Mouse (Mus musculus): ENCODE measurements around the gene 4931428F04Rik. TPM values are rescaled to one million over a fixed set of nuclear protein-coding genes. Genes with fewer than 3 reads are reported as not detected.
A peak's percentile ranks its signal among the peaks of the same experiment; 100 is the strongest.

Gene 4931428F04Rik
- polyA plus RNA-seq, 1 experiment from 2014 or later: 47.6 TPM

GRCm38 (mm10) chr8:105276292-105277120 lies 13.2 kb downstream of the 4931428F04Rik start:
- Histone ChIP-seq H3K27me3 (peaks cover 97% of the 10 kb centered on the region), H3K9ac (peak overlapping the region; percentile 62), H3K27ac (no peak overlapping the region), H3K4me2 (peak overlapping the region; percentile 68), H3K9me3 (no peaks in the 10 kb centered on the region), H3K4me1 (peaks cover 29% of the 10 kb centered on the region), H3K36me3 (replicated peaks) (peaks cover 10% of the 10 kb centered on the region; the same call in 1 of the 2 replicates), H3K4me3 (replicated peaks) (peak overlapping the region; percentile 42)
- ATAC-seq (ENCODE audit: low FRiP score): peak; percentile 71
- WGBS: 2% methylated on average over 30 of the region's 30 CpGs

- 5% methylated on average over 10 of the region's 10 CpGs for WGBS
- H3K27me3 ChIP-seq: peaks cover 99% of the 10 kb centered on the region
- peak within 1 kb of the TSS; percentile 62 for H3K9ac ChIP-seq
- no peak within 1 kb of the TSS for H3K27ac ChIP-seq
- peak; percentile 3; the same call in 1 of the 2 replicates for ATAC-seq (ENCODE audit: low FRiP score)
- peak within 1 kb of the TSS; percentile 42 for H3K4me3 ChIP-seq (replicated peaks)
- peaks cover 7% of the 10 kb centered on the region; the same call in 1 of the 2 replicates for H3K36me3 ChIP-seq (replicated peaks)
- H3K9me3 ChIP-seq: no peaks in the 10 kb centered on the region
- H3K4me1 ChIP-seq: peaks cover 30% of the 10 kb centered on the region
- peak within 1 kb of the TSS; percentile 68 for H3K4me2 ChIP-seq
Observed at GRCm38 (mm10) chr8:105275840-105276239, 13.8 kb downstream of the 4931428F04Rik start, which contains the start of gene Nol3. Gene Nol3, plus strand, starts transcription at chr8:105276140.

GRCm38 (mm10) chr8:105275387-105275786 lies 14.3 kb downstream of the 4931428F04Rik start:
- H3K4me2 ChIP-seq: peak overlapping the region; percentile 68
- 7% methylated on average over 11 of the region's 11 CpGs for WGBS
- no peak overlapping the region for H3K27ac ChIP-seq
- H3K9me3 ChIP-seq: no peaks in the 10 kb centered on the region
- peaks cover 99% of the 10 kb centered on the region for H3K27me3 ChIP-seq
- ATAC-seq (ENCODE audit: low FRiP score): no peak; the same call in 1 of the 2 replicates
- no peak overlapping the region for H3K9ac ChIP-seq
- peaks cover 4% of the 10 kb centered on the region; the same call in 1 of the 2 replicates for H3K36me3 ChIP-seq (replicated peaks)
- H3K4me3 ChIP-seq (replicated peaks): 0 out of 2 replicates have a peak overlapping the region, but pooled peaks have one; percentile 42
- peaks cover 34% of the 10 kb centered on the region for H3K4me1 ChIP-seq

- peaks cover 38% of the 10 kb centered on the region for H3K4me1 ChIP-seq
- WGBS: 2% methylated on average over 11 of the region's 11 CpGs
Observed at GRCm38 (mm10) chr8:105270916-105271186, 18.8 kb downstream of the 4931428F04Rik start.

GRCm38 (mm10) chr8:105270101-105270915 lies 19.4 kb downstream of the 4931428F04Rik start:
- Histone ChIP-seq H3K4me2 (peak overlapping the region; percentile 76), H3K36me3 (replicated peaks) (no peaks in the 10 kb centered on the region), H3K4me1 (peaks cover 32% of the 10 kb centered on the region), H3K27ac (no peak overlapping the region), H3K27me3 (peaks cover 99% of the 10 kb centered on the region), H3K9ac (peak overlapping the region; percentile 4; the same call in 1 of the 2 replicates), H3K4me3 (replicated peaks) (peak overlapping the region; percentile 47), H3K9me3 (0 out of 2 replicates have a peak, but pooled peaks cover 5% of the 10 kb centered on the region)
- no peak for ATAC-seq (ENCODE audit: low FRiP score)
- WGBS: 1% methylated on average over 39 of the region's 39 CpGs

More at GRCm38 (mm10) chr8:105270916-105271186, 18.8 kb downstream of the 4931428F04Rik start:
- Histone ChIP-seq H3K9ac (no peak overlapping the region), H3K27me3 (peaks cover 99% of the 10 kb centered on the region), H3K9me3 (0 out of 2 replicates have a peak, but pooled peaks cover 5% of the 10 kb centered on the region), H3K4me3 (replicated peaks) (no peak overlapping the region; the same call in 1 of the 2 replicates), H3K4me2 (no peak overlapping the region), H3K36me3 (replicated peaks) (no peaks in the 10 kb centered on the region), H3K27ac (no peak overlapping the region)
- ATAC-seq (ENCODE audit: low FRiP score): no peak

GRCm38 (mm10) chr8:105269461-105269947 lies 20.2 kb downstream of the 4931428F04Rik start, which contains the start of gene Hsf4:
Gene Hsf4, plus strand, starts transcription at chr8:105269801.
- no peaks in the 10 kb centered on the region for H3K36me3 ChIP-seq (replicated peaks)
- 0 out of 2 replicates have a peak, but pooled peaks cover 5% of the 10 kb centered on the region for H3K9me3 ChIP-seq
- H3K4me1 ChIP-seq: peaks cover 34% of the 10 kb centered on the region
- no peak for ATAC-seq (ENCODE audit: low FRiP score)
- WGBS: under 1% methylated on average over 42 of the region's 42 CpGs
- H3K9ac ChIP-seq: peak within 1 kb of the TSS; percentile 44
- peak within 1 kb of the TSS; percentile 47 for H3K4me3 ChIP-seq (replicated peaks)
- peak within 1 kb of the TSS; percentile 76 for H3K4me2 ChIP-seq
- H3K27me3 ChIP-seq: peaks cover 99% of the 10 kb centered on the region
- H3K27ac ChIP-seq: no peak within 1 kb of the TSS

GRCm38 (mm10) chr8:105269075-105269458 lies 20.6 kb downstream of the 4931428F04Rik start:
- Histone ChIP-seq H3K4me2 (peak overlapping the region; percentile 76), H3K9me3 (0 out of 2 replicates have a peak, but pooled peaks cover 5% of the 10 kb centered on the region), H3K27ac (no peak overlapping the region), H3K36me3 (replicated peaks) (no peaks in the 10 kb centered on the region), H3K4me1 (peaks cover 37% of the 10 kb centered on the region), H3K27me3 (peaks cover 99% of the 10 kb centered on the region), H3K9ac (peak overlapping the region; percentile 44; the same call in 1 of the 2 replicates), H3K4me3 (replicated peaks) (peak overlapping the region; percentile 47)
- ATAC-seq (ENCODE audit: low FRiP score): peak; percentile 6; the same call in 1 of the 2 replicates
- WGBS: 3% methylated on average over 10 of the region's 10 CpGs

GRCm38 (mm10) chr8:105268342-105269074 lies 21.2 kb downstream of the 4931428F04Rik start:
- peak overlapping the region; percentile 76 for H3K4me2 ChIP-seq
- peaks cover 41% of the 10 kb centered on the region for H3K4me1 ChIP-seq
- no peak overlapping the region for H3K27ac ChIP-seq
- H3K36me3 ChIP-seq (replicated peaks): no peaks in the 10 kb centered on the region
- peaks cover 99% of the 10 kb centered on the region for H3K27me3 ChIP-seq
- H3K9me3 ChIP-seq: 0 out of 2 replicates have a peak, but pooled peaks cover 5% of the 10 kb centered on the region
- peak overlapping the region; percentile 47 for H3K4me3 ChIP-seq (replicated peaks)
- ATAC-seq (ENCODE audit: low FRiP score): peak; percentile 81
- WGBS: under 1% methylated on average over 65 of the region's 65 CpGs
- peak overlapping the region; percentile 44 for H3K9ac ChIP-seq

- Histone ChIP-seq H3K36me3 (replicated peaks) (no peaks in the 10 kb centered on the region), H3K4me3 (replicated peaks) (no peak overlapping the region), H3K4me1 (peaks cover 41% of the 10 kb centered on the region), H3K9ac (no peak overlapping the region), H3K27me3 (peaks cover 97% of the 10 kb centered on the region), H3K27ac (no peak overlapping the region), H3K4me2 (no peak overlapping the region), H3K9me3 (0 out of 2 replicates have a peak, but pooled peaks cover 5% of the 10 kb centered on the region)
- no peak for ATAC-seq (ENCODE audit: low FRiP score)
- WGBS: 6% methylated on average over 13 of the region's 13 CpGs
Observed at GRCm38 (mm10) chr8:105266775-105267174, 22.9 kb downstream of the 4931428F04Rik start.

GRCm38 (mm10) chr8:105265128-105265527 lies 24.5 kb downstream of the 4931428F04Rik start:
- Histone ChIP-seq H3K9me3 (0 out of 2 replicates have a peak, but pooled peaks cover 5% of the 10 kb centered on the region), H3K4me2 (peak overlapping the region; percentile 90), H3K27ac (no peak overlapping the region), H3K4me3 (replicated peaks) (peak overlapping the region; percentile 65; the same call in 1 of the 2 replicates), H3K27me3 (peaks cover 96% of the 10 kb centered on the region), H3K9ac (no peak overlapping the region), H3K4me1 (peaks cover 33% of the 10 kb centered on the region), H3K36me3 (replicated peaks) (no peaks in the 10 kb centered on the region)
- no peak for ATAC-seq (ENCODE audit: low FRiP score)
- WGBS: 16% methylated on average over 10 of the region's 10 CpGs

Measured in forebrain, embryonic 12.5 days (tissue).